Mouse (Mus musculus): ENCODE measurements around the gene Alms1. TPM values are rescaled to one million over a fixed set of nuclear protein-coding genes. Genes with fewer than 3 reads are reported as not detected.

Alms1 gene
- 2.4 and 2.7 TPM in 2 replicates for polyA plus RNA-seq (2012; rRNA removed)

DNA sequence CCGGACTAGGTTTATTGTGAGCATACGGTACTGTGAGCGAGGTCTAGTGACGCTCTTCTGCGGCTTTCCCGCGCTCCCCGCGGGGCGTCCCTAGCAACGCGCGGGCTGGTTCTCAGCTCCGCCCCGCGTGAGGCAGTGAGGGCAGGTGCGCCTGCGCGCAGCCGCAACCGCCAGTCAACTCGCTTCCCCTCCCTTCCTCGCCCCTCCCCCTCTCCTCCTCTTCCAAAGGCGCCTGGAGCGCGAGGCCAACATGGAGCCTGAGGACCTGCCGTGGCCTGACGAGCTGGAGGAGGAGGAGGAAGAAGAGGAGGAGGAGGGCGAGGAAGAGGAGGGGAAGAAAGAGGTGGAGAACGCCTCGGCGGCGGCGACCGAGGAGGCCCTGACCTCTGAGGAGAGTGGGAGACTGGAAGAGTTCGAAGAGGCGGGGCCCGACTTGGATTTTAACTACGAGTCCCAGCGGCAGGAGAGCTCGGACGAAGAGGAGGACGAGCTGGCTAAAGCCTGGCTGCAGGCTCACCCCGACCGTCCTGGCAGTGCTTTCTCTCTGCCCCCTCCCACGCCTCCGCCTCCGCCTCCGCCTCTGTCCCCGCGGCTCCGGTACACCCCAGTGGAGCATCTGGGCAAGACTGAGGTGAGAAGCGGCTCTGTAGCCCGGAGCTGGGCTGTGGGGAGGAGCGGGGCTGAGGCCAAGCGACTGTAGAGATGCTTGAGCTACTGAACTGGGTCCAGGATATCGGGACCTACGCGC is at the start of gene Alms1:
Alms1 (plus strand) TSS at position 136 of the 748 bp plus-strand sequence.
- Histone ChIP-seq H3K4me3 (ENCODE audit: control insufficient read depth, insufficient read depth, low read length) (peak within 1 kb of the TSS; percentile 75), H3K36me3 (ENCODE audit: control insufficient read depth, insufficient read depth, low read length) (no peaks in the 10 kb centered on the region), H3K27me3 (ENCODE audit: control insufficient read depth, insufficient read depth, low read length) (no peaks in the 10 kb centered on the region), H3K27ac (ENCODE audit: control insufficient read depth, insufficient read depth, low read length) (no peak within 1 kb of the TSS), H3K4me1 (replicated peaks; ENCODE audit: control insufficient read depth, insufficient read depth, low read length) (no peaks in the 10 kb centered on the region)
- peak; percentile 91 for DNase-seq
- TF ChIP-seq POLR2A (IDR thresholded peaks at IDR 0.05; ENCODE audit: control insufficient read depth, extremely low read depth, insufficient read depth, low read length, poor library complexity) (peak; percentile 20; the same call in 1 of the 2 replicates), CTCF (IDR thresholded peaks at IDR 0.05; ENCODE audit: borderline replicate concordance, control insufficient read depth, extremely low read depth, insufficient read depth, low read length, poor library complexity) (peak; percentile 34; the same call in 1 of the 2 replicates)
- WGBS: under 1% methylated on average over 59 of the region's 59 CpGs

GRCm38 (mm10) chr6:85543351-85544175 is 43.8 kb upstream of the Alms1 start:
- WGBS: 79% methylated on average over 10 of the region's 10 CpGs
- no peak for TF ChIP-seq CTCF (IDR thresholded peaks at IDR 0.05; ENCODE audit: borderline replicate concordance, control insufficient read depth, extremely low read depth, insufficient read depth, low read length, poor library complexity)
- TF ChIP-seq POLR2A (IDR thresholded peaks at IDR 0.05; ENCODE audit: control insufficient read depth, extremely low read depth, insufficient read depth, low read length, poor library complexity): no peak
- Histone ChIP-seq H3K27me3 (ENCODE audit: control insufficient read depth, insufficient read depth, low read length) (no peaks in the 10 kb centered on the region), H3K36me3 (ENCODE audit: control insufficient read depth, insufficient read depth, low read length) (no peaks in the 10 kb centered on the region), H3K27ac (ENCODE audit: control insufficient read depth, insufficient read depth, low read length) (no peak overlapping the region), H3K4me3 (ENCODE audit: control insufficient read depth, insufficient read depth, low read length) (no peak overlapping the region), H3K4me1 (replicated peaks; ENCODE audit: control insufficient read depth, insufficient read depth, low read length) (no peaks in the 10 kb centered on the region)
- no peak for DNase-seq

- no peak overlapping the region for H3K4me3 ChIP-seq (ENCODE audit: control insufficient read depth, insufficient read depth, low read length)
- H3K27ac ChIP-seq (ENCODE audit: control insufficient read depth, insufficient read depth, low read length): no peak overlapping the region
- no peaks in the 10 kb centered on the region for H3K4me1 ChIP-seq (replicated peaks; ENCODE audit: control insufficient read depth, insufficient read depth, low read length)
- 91% methylated on average over 13 of the region's 13 CpGs for WGBS
- no peaks in the 10 kb centered on the region for H3K27me3 ChIP-seq (ENCODE audit: control insufficient read depth, insufficient read depth, low read length)
- no peak for TF ChIP-seq CTCF (IDR thresholded peaks at IDR 0.05; ENCODE audit: borderline replicate concordance, control insufficient read depth, extremely low read depth, insufficient read depth, low read length, poor library complexity)
- TF ChIP-seq POLR2A (IDR thresholded peaks at IDR 0.05; ENCODE audit: control insufficient read depth, extremely low read depth, insufficient read depth, low read length, poor library complexity): no peak
- no peaks in the 10 kb centered on the region for H3K36me3 ChIP-seq (ENCODE audit: control insufficient read depth, insufficient read depth, low read length)
- DNase-seq: no peak
Measured at GRCm38 (mm10) chr6:85544251-85544881, 43.0 kb upstream of the Alms1 start.

- H3K27ac ChIP-seq (ENCODE audit: control insufficient read depth, insufficient read depth, low read length): no peak overlapping the region
- WGBS: 68% methylated on average over 5 of the region's 5 CpGs
- TF ChIP-seq CTCF (IDR thresholded peaks at IDR 0.05; ENCODE audit: borderline replicate concordance, control insufficient read depth, extremely low read depth, insufficient read depth, low read length, poor library complexity) (no peak), POLR2A (IDR thresholded peaks at IDR 0.05; ENCODE audit: control insufficient read depth, extremely low read depth, insufficient read depth, low read length, poor library complexity) (no peak)
- H3K36me3 ChIP-seq (ENCODE audit: control insufficient read depth, insufficient read depth, low read length): no peaks in the 10 kb centered on the region
- no peaks in the 10 kb centered on the region for H3K27me3 ChIP-seq (ENCODE audit: control insufficient read depth, insufficient read depth, low read length)
- DNase-seq: no peak
- H3K4me3 ChIP-seq (ENCODE audit: control insufficient read depth, insufficient read depth, low read length): no peak overlapping the region
- no peaks in the 10 kb centered on the region for H3K4me1 ChIP-seq (replicated peaks; ENCODE audit: control insufficient read depth, insufficient read depth, low read length)
Measured at GRCm38 (mm10) chr6:85547642-85548041, 39.7 kb upstream of the Alms1 start.

DNA sequence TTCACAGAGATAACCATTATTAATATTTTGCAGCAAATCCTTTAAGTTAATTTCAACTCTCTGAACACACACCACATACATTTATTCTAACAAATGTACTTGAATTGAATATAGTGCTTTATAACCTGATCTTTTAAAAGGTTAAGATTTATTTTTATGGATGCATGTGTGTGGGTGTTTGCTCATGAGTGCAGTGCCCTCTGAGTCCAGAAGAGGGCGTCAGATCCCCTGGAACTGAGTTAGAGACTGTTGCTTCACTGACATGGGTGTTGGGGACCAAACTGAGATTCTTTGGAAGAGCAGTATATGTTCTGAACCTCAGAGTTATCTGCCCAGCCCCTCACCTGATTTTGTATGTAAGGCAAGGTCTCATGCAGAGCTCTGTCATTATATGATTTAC is 25.0 kb upstream of the Alms1 start:
- WGBS: 30% methylated on average over 1 of the region's 1 CpGs
- H3K4me3 ChIP-seq (ENCODE audit: control insufficient read depth, insufficient read depth, low read length): no peak overlapping the region
- no peaks in the 10 kb centered on the region for H3K27me3 ChIP-seq (ENCODE audit: control insufficient read depth, insufficient read depth, low read length)
- no peak for TF ChIP-seq POLR2A (IDR thresholded peaks at IDR 0.05; ENCODE audit: control insufficient read depth, extremely low read depth, insufficient read depth, low read length, poor library complexity)
- no peak for TF ChIP-seq CTCF (IDR thresholded peaks at IDR 0.05; ENCODE audit: borderline replicate concordance, control insufficient read depth, extremely low read depth, insufficient read depth, low read length, poor library complexity)
- DNase-seq: no peak
- H3K36me3 ChIP-seq (ENCODE audit: control insufficient read depth, insufficient read depth, low read length): no peaks in the 10 kb centered on the region
- no peaks in the 10 kb centered on the region for H3K4me1 ChIP-seq (replicated peaks; ENCODE audit: control insufficient read depth, insufficient read depth, low read length)
- H3K27ac ChIP-seq (ENCODE audit: control insufficient read depth, insufficient read depth, low read length): no peak overlapping the region

- H3K36me3 ChIP-seq (ENCODE audit: control insufficient read depth, insufficient read depth, low read length): no peaks in the 10 kb centered on the region
- DNase-seq: no peak
- no peak overlapping the region for H3K27ac ChIP-seq (ENCODE audit: control insufficient read depth, insufficient read depth, low read length)
- H3K27me3 ChIP-seq (ENCODE audit: control insufficient read depth, insufficient read depth, low read length): no peaks in the 10 kb centered on the region
- H3K4me3 ChIP-seq (ENCODE audit: control insufficient read depth, insufficient read depth, low read length): no peak overlapping the region
- H3K4me1 ChIP-seq (replicated peaks; ENCODE audit: control insufficient read depth, insufficient read depth, low read length): no peaks in the 10 kb centered on the region
- TF ChIP-seq CTCF (IDR thresholded peaks at IDR 0.05; ENCODE audit: borderline replicate concordance, control insufficient read depth, extremely low read depth, insufficient read depth, low read length, poor library complexity): no peak
- no peak for TF ChIP-seq POLR2A (IDR thresholded peaks at IDR 0.05; ENCODE audit: control insufficient read depth, extremely low read depth, insufficient read depth, low read length, poor library complexity)
- 93% methylated on average over 5 of the region's 5 CpGs for WGBS
Measured at GRCm38 (mm10) chr6:85572816-85573215, 14.5 kb upstream of the Alms1 start.
